Mouse (Mus musculus): ENCODE results near the gene Tep1. TPM values are rescaled to one million over a fixed set of nuclear protein-coding genes. Genes with fewer than 3 reads are reported as not detected.
A peak's percentile ranks its signal among the peaks of the same experiment; 100 is the strongest.
"Not testable (repeated sequence)": the region's sequence is repeated elsewhere in the genome, so short reads cannot be mapped to it uniquely, and the experiment has no call there.

The Tep1 gene
- polyA plus RNA-seq, 1 experiment from 2014 or later = 1.6 TPM

GRCm38 (mm10) chr14:50892541-50893459 lies 22.4 kb upstream of the Tep1 start:
- WGBS = 82% methylated on average over 22 of the region's 22 CpGs
- ATAC-seq (replicated peaks) = no peak
- Histone ChIP-seq H3K9me3 (no peaks in the 10 kb centered on the region), H3K4me2 (replicated peaks) (no peak overlapping the region), H3K27me3 (0 out of 2 replicates have a peak, but pooled peaks cover 8% of the 10 kb centered on the region), H3K4me3 (no peak overlapping the region), H3K27ac (replicated peaks) (no peak overlapping the region), H3K36me3 (no peaks in the 10 kb centered on the region), H3K4me1 (peaks cover 13% of the 10 kb centered on the region), H3K9ac (replicated peaks) (no peak overlapping the region)

- WGBS = 87% methylated on average over 7 of the region's 7 CpGs
- Histone ChIP-seq H3K27me3 (0 out of 2 replicates have a peak, but pooled peaks cover 8% of the 10 kb centered on the region), H3K4me2 (replicated peaks) (no peak overlapping the region), H3K4me1 (peaks cover 10% of the 10 kb centered on the region), H3K4me3 (no peak overlapping the region), H3K27ac (replicated peaks) (no peak overlapping the region), H3K36me3 (no peaks in the 10 kb centered on the region), H3K9me3 (no peaks in the 10 kb centered on the region), H3K9ac (replicated peaks) (no peak overlapping the region)
- no peak for ATAC-seq (replicated peaks)
These were observed 21.7 kb upstream of the Tep1 start for GRCm38 (mm10) chr14:50892091-50892490.

- ATAC-seq (replicated peaks) = no peak
- H3K27ac ChIP-seq (replicated peaks) = no peak overlapping the region
- no peak overlapping the region for H3K9ac ChIP-seq (replicated peaks)
- 92% methylated on average over 8 of the region's 8 CpGs for WGBS
- no peak overlapping the region for H3K4me2 ChIP-seq (replicated peaks)
- no peaks in the 10 kb centered on the region for H3K9me3 ChIP-seq
- no peak overlapping the region for H3K4me3 ChIP-seq
- 0 out of 2 replicates have a peak, but pooled peaks cover 8% of the 10 kb centered on the region for H3K27me3 ChIP-seq
- H3K36me3 ChIP-seq = no peaks in the 10 kb centered on the region
- peaks cover 5% of the 10 kb centered on the region for H3K4me1 ChIP-seq
These were observed 21.3 kb upstream of the Tep1 start for GRCm38 (mm10) chr14:50891621-50892020.

GRCm38 (mm10) chr14:50876236-50876950 lies 6.0 kb upstream of the Tep1 start:
- Histone ChIP-seq H3K4me1 (no peaks in the 10 kb centered on the region), H3K9me3 (no peaks in the 10 kb centered on the region), H3K36me3 (no peaks in the 10 kb centered on the region), H3K9ac (replicated peaks) (no peak overlapping the region), H3K27me3 (no peaks in the 10 kb centered on the region), H3K27ac (replicated peaks) (no peak overlapping the region), H3K4me2 (replicated peaks) (no peak overlapping the region), H3K4me3 (no peak overlapping the region)
- WGBS = 90% methylated on average over 6 of the region's 6 CpGs
- ATAC-seq (replicated peaks) = no peak

- Histone ChIP-seq H3K9me3 (no peaks in the 10 kb centered on the region), H3K9ac (replicated peaks) (no peak overlapping the region), H3K4me1 (peaks cover 2% of the 10 kb centered on the region), H3K27ac (replicated peaks) (no peak overlapping the region), H3K27me3 (no peaks in the 10 kb centered on the region), H3K4me2 (replicated peaks) (no peak overlapping the region), H3K36me3 (no peaks in the 10 kb centered on the region), H3K4me3 (no peak overlapping the region)
- no peak for ATAC-seq (replicated peaks)
- 81% methylated on average over 6 of the region's 6 CpGs for whole genome bisulfite sequencing
These were observed 5.4 kb upstream of the Tep1 start for GRCm38 (mm10) chr14:50875591-50876230.

GRCm38 (mm10) chr14:50875175-50875574 lies 4.8 kb upstream of the Tep1 start:
- Histone ChIP-seq H3K4me1 (peaks cover 5% of the 10 kb centered on the region), H3K4me2 (replicated peaks) (no peak overlapping the region), H3K36me3 (no peaks in the 10 kb centered on the region), H3K27ac (replicated peaks) (no peak overlapping the region), H3K9ac (replicated peaks) (no peak overlapping the region), H3K9me3 (no peaks in the 10 kb centered on the region), H3K27me3 (no peaks in the 10 kb centered on the region), H3K4me3 (no peak overlapping the region)
- ATAC-seq (replicated peaks) = no peak
- 86% methylated on average over 3 of the region's 3 CpGs for WGBS

- Histone ChIP-seq H3K4me2 (replicated peaks) (no peak overlapping the region), H3K36me3 (no peaks in the 10 kb centered on the region), H3K4me3 (no peak overlapping the region), H3K27me3 (no peaks in the 10 kb centered on the region), H3K4me1 (peaks cover 5% of the 10 kb centered on the region), H3K9ac (replicated peaks) (no peak overlapping the region), H3K9me3 (no peaks in the 10 kb centered on the region), H3K27ac (replicated peaks) (no peak overlapping the region)
- ATAC-seq (replicated peaks) = no peak
- 85% methylated on average over 2 of the region's 2 CpGs for WGBS
These were observed 924 bp upstream of the Tep1 start for GRCm38 (mm10) chr14:50871284-50871683.

- Histone ChIP-seq H3K27ac (replicated peaks) (no peak overlapping the region), H3K27me3 (no peaks in the 10 kb centered on the region), H3K36me3 (no peaks in the 10 kb centered on the region), H3K4me1 (peaks cover 5% of the 10 kb centered on the region), H3K4me3 (peak overlapping the region; percentile 50), H3K9ac (replicated peaks) (peak overlapping the region; percentile 55; the same call in 1 of the 2 replicates), H3K4me2 (replicated peaks) (peak overlapping the region; percentile 74), H3K9me3 (no peaks in the 10 kb centered on the region)
- 41% methylated on average over 5 of the region's 5 CpGs for WGBS
- no peak for ATAC-seq (replicated peaks)
These were observed 414 bp upstream of the Tep1 start for GRCm38 (mm10) chr14:50870805-50871143.

- no peak overlapping the region for H3K27ac ChIP-seq (replicated peaks)
- no peak overlapping the region for H3K9ac ChIP-seq (replicated peaks)
- no peak overlapping the region for H3K4me3 ChIP-seq
- 91% methylated on average over 5 of the region's 5 CpGs for WGBS
- H3K9me3 ChIP-seq = no peaks in the 10 kb centered on the region
- no peaks in the 10 kb centered on the region for H3K36me3 ChIP-seq
- no peak for ATAC-seq (replicated peaks)
- no peaks in the 10 kb centered on the region for H3K27me3 ChIP-seq
- no peak overlapping the region for H3K4me2 ChIP-seq (replicated peaks)
- H3K4me1 ChIP-seq = peaks cover 5% of the 10 kb centered on the region
These were observed 1.7 kb downstream of the Tep1 start for GRCm38 (mm10) chr14:50868656-50869055.

- no peak for ATAC-seq (replicated peaks)
- H3K9me3 ChIP-seq = no peaks in the 10 kb centered on the region
- H3K4me1 ChIP-seq = peaks cover 5% of the 10 kb centered on the region
- WGBS = 83% methylated on average over 4 of the region's 4 CpGs
- no peak overlapping the region for H3K4me2 ChIP-seq (replicated peaks)
- no peak overlapping the region for H3K4me3 ChIP-seq
- no peaks in the 10 kb centered on the region for H3K36me3 ChIP-seq
- no peak overlapping the region for H3K9ac ChIP-seq (replicated peaks)
- H3K27me3 ChIP-seq = no peaks in the 10 kb centered on the region
- no peak overlapping the region for H3K27ac ChIP-seq (replicated peaks)
These were observed 2.1 kb downstream of the Tep1 start for GRCm38 (mm10) chr14:50868211-50868610.

GRCm38 (mm10) chr14:50866966-50867365 lies 3.4 kb downstream of the Tep1 start:
- no peak overlapping the region for H3K27ac ChIP-seq (replicated peaks)
- WGBS = 93% methylated on average over 3 of the region's 3 CpGs
- ATAC-seq (replicated peaks) = no peak

GRCm38 (mm10) chr14:50865005-50865404 lies 5.4 kb downstream of the Tep1 start:
- not testable (repeated sequence) for H3K9ac ChIP-seq (replicated peaks); H3K27ac ChIP-seq (replicated peaks); H3K27me3 ChIP-seq; ATAC-seq (replicated peaks); H3K36me3 ChIP-seq; H3K4me2 ChIP-seq (replicated peaks); H3K9me3 ChIP-seq; H3K4me1 ChIP-seq; H3K4me3 ChIP-seq

More at GRCm38 (mm10) chr14:50866966-50867365, 3.4 kb downstream of the Tep1 start:
- Histone ChIP-seq H3K4me1 (peaks cover 5% of the 10 kb centered on the region), H3K36me3 (no peaks in the 10 kb centered on the region), H3K9me3 (no peaks in the 10 kb centered on the region), H3K4me2 (replicated peaks) (no peak overlapping the region), H3K27me3 (no peaks in the 10 kb centered on the region), H3K9ac (replicated peaks) (no peak overlapping the region), H3K4me3 (no peak overlapping the region)
